Mouse (Mus musculus): ENCODE results near the gene Dgkg.

DNA sequence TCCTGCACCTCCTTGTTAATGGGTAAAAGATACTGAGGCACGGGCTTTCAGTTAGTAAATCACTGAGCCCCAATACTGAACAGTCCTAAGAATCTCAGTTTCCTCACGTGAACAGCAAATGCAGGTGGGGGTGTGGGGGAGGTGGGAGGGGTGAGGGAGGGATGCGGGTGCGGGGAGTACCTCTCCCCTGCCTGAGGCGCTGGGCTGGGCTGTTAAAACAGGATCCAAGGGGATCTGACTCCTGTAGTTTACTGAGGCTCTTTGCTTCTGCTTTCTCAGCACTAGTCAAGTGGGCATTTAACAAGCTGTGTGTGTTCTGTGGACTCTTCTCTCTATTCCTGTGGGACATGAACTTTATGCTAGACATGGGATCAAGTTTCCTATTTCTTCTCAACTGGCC is 141.5 kb downstream of the Dgkg start:
- TF ChIP-seq CTCF (IDR thresholded peaks at IDR 0.05; ENCODE audit: low read depth) (no peak), EP300 (IDR thresholded peaks at IDR 0.05; ENCODE audit: low read depth) (no peak)

Measured in heart, postnatal 0 days (tissue).